ENCODE assay signal across 9 mouse cellular contexts in the genomic region with DNA sequence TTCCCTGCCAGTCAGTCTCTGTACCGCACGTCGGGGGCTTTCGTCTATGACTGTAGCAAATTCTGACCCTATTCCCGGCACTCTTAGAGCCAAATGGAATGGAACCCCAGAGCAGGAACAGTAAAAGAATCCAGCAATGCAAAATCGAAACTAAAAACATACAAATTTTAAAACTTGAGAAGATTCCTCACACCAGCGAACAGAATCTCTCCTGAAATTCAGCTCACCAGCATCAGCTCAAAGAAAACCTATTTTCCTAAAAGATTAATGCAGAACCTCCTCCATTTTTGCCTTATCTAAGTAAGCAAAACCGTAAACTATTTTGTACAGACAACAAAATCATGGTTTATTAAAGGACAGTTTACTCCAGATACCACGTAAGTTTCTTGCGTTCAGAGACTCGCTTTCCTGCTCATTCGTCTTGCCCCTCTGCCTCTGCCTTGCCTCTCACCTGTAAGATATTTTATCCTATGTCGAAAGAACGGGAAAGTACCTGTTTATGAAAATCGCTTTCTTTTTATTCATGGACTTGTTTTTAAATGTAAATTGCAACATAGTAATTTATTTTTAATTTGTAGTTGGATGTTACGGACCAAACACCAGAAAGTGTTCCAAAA. TPM values are rescaled to one million over a fixed set of nuclear protein-coding genes. Genes with fewer than 3 reads are reported as not detected.
DNase-seq lines count a peak whose midpoint lies in the region; ATAC-seq and TF ChIP-seq lines count a peak whose summit lies in the region.
"Had no signal": no experiment of that assay in that cellular context is flagged by ENCODE, and none has a peak within 500 bp of the region (broad histone marks: within the 10 kb centered on the region; RNA-seq: fewer than 3 reads in every experiment).

No protein-coding gene starts in this region.

- peak overlapping the region; percentile 65 for H3K4me3 ChIP-seq in heart, embryonic 15.5 days
- H3K4me3 ChIP-seq in heart, postnatal 0 days (ENCODE audit: low read depth, low read length) = peak overlapping the region; percentile 76
- peak overlapping the region; percentile 14; the same call in 1 of the 2 replicates for H3K4me3 ChIP-seq in macrophage (ENCODE audit: inconsistent target)

- peak overlapping the region; percentile 76 for H3K9ac ChIP-seq in heart, embryonic 15.5 days
- H3K9ac ChIP-seq in heart, postnatal 0 days (replicated peaks; ENCODE audit: low read depth, low read length) = peak overlapping the region; percentile 89

- H3K27ac ChIP-seq in heart, embryonic 15.5 days = peak overlapping the region; percentile 91
- H3K27ac ChIP-seq in heart, postnatal 0 days (ENCODE audit: low read depth) = peak overlapping the region; percentile 89
- H3K27ac ChIP-seq in macrophage = no peak overlapping the region

- intact Hi-C loops in gastrocnemius, postnatal 14 days (cut with DNase I; ENCODE audit: low total_unique reads) = no loop called here

- no peaks in the 10 kb centered on the region for H3K9me3 ChIP-seq in heart, embryonic 15.5 days (replicated peaks)
- H3K9me3 ChIP-seq in heart, postnatal 0 days (replicated peaks; ENCODE audit: control insufficient read depth, low read length) = no peaks in the 10 kb centered on the region

- peaks cover 69% of the 10 kb centered on the region for H3K27me3 ChIP-seq in heart, embryonic 15.5 days
- H3K27me3 ChIP-seq in heart, postnatal 0 days (ENCODE audit: control insufficient read depth, insufficient read depth, low read length) = peaks cover 85% of the 10 kb centered on the region

- peak overlapping the region; percentile 96 for H3K4me2 ChIP-seq in heart, embryonic 15.5 days
- H3K4me2 ChIP-seq in heart, postnatal 0 days (ENCODE audit: low read depth, low read length) = peak overlapping the region; percentile 84

- no peaks in the 10 kb centered on the region for H3K36me3 ChIP-seq in heart, embryonic 15.5 days
- H3K36me3 ChIP-seq in heart, postnatal 0 days (replicated peaks; ENCODE audit: control insufficient read depth, insufficient read depth, low read length) = no peaks in the 10 kb centered on the region
- H3K36me3 ChIP-seq in macrophage (ENCODE audit: inconsistent target) = no peaks in the 10 kb centered on the region

- DNase-seq in heart, adult 8-10 months (ENCODE audit: low spot score) = no peak
- peak; percentile 53 for DNase-seq in adipocyte (ENCODE audit: low spot score)
- no peak for DNase-seq in heart, postnatal 0 days (ENCODE audit: low spot score)
- no peak for DNase-seq in gastrocnemius, postnatal 14 days
- DNase-seq in thymus, postnatal 4 days = no peak
- DNase-seq in adrenal gland, postnatal 10 days = no peak

- no peak for TF ChIP-seq CTCF in heart, postnatal 0 days (IDR thresholded peaks at IDR 0.05; ENCODE audit: low read depth)

- 10% methylated on average over 16 of the region's 16 CpGs for WGBS in heart, embryonic 15.5 days
- 12% methylated on average over 16 of the region's 16 CpGs for WGBS in heart, postnatal 0 days
- 15% methylated on average over 16 of the region's 16 CpGs for WGBS in macrophage (ENCODE audit: missing documents)

- no peaks in the 10 kb centered on the region for H3K79me2 ChIP-seq in macrophage (ENCODE audit: inconsistent target)

- peaks cover 32% of the 10 kb centered on the region for H3K4me1 ChIP-seq in heart, embryonic 15.5 days (replicated peaks)
- H3K4me1 ChIP-seq in heart, postnatal 0 days (ENCODE audit: control insufficient read depth, insufficient read depth) = no peaks in the 10 kb centered on the region

- no peak for ATAC-seq in heart, embryonic 15.5 days (replicated peaks; ENCODE audit: insufficient number of reproducible peaks, insufficient read depth, low FRiP score, low read depth)
- ATAC-seq in heart, postnatal 0 days (ENCODE audit: insufficient read depth, low read depth) = no peak

- no peak for TF ChIP-seq EP300 in heart, postnatal 0 days (IDR thresholded peaks at IDR 0.05; ENCODE audit: low read depth)

RNA-seq across cellular contexts. Expression of a gene that starts 2.5 kb away (rescaled TPM):
- 1.9 and 2.2 TPM in 2 replicates for polyA plus RNA-seq in heart, embryonic 15.5 days (2015; fragmentation: Nextera tagmentation; extraction: Ambion mirVana)
- total RNA-seq in heart, adult 8-10 months (2022) = 1 to 10 TPM; 4.4 to 6.1 (median 4.9) TPM
- total RNA-seq in heart, postnatal 0 days (2014; rRNA removed; ENCODE audit: low replicate concordance) = 20.0 and 22.6 TPM in 2 replicates
- polyA plus RNA-seq in heart, postnatal 0 days (2015; fragmentation: Nextera tagmentation; extraction: Ambion mirVana) = 1.5 and 1.6 TPM in 2 replicates
- total RNA-seq in macrophage (2018; cell fraction: chromatin; rRNA removed) = 1 to 10 TPM in 1 of 26 experiments, under 1 TPM in 1, not detected in 24; 0.08 to 1.4 TPM
- under 1 TPM in 2 of 26 experiments, not detected in 24; 0.03 to 0.10 TPM for total RNA-seq in macrophage (2018; cell fraction: cytosol; rRNA removed)
- under 1 TPM in 2 of 26 experiments, not detected in 24; 0.23 to 0.58 TPM for total RNA-seq in macrophage (2018; cell fraction: nucleus; rRNA removed)
- polyA plus RNA-seq in macrophage (2018) = not detected in 3 replicates
- 1 to 10 TPM; 1.3 to 1.4 TPM for total RNA-seq in gastrocnemius, postnatal 14 days (2021)
- total RNA-seq in adrenal gland, postnatal 10 days (2021) = 1 to 10 TPM; 6.7 to 6.9 TPM
- total RNA-seq: MEL had no signal

Comparison
In these comparisons a context has a peak if more than half of its experiments do, and no peak if none do; other contexts are left out.
1. H3K4me3 ChIP-seq: peak in every context shown above with its lines; median percentile 76 in heart, postnatal 0 days; 65 in heart, embryonic 15.5 days; 14 in macrophage.